Mouse (Mus musculus) hindbrain, embryonic 14.5 days (tissue): ENCODE data around the gene Tpcn1. TPM values are rescaled to one million over a fixed set of nuclear protein-coding genes. Genes with fewer than 3 reads are reported as not detected.

Experiments used
- ATAC-seq: fragments of 200-750 bp; cut with Nextera tagmentation; 2 replicates; pipeline ENCODE4 v1.8.0; 2017; ENCODE audit warnings: moderate number of reproducible peaks, mild to moderate bottlenecking, moderate TSS enrichment, moderate library complexity; ENCODE audit not compliant: low FRiP score
- DNase-seq: peaks from one replicate; pipeline ENCODE4 v3.0.0-alpha.2; 2015; ENCODE audit warnings: low spot score
- H3K27ac ChIP-seq: fragments of 300-500 bp; sonication (generic); 2 replicates; pipeline ENCODE4 v1.5.1; 2014; ENCODE audit warnings: mild to moderate bottlenecking, moderate library complexity
- H3K27me3 ChIP-seq: fragments of 300-500 bp; sonication (generic); 2 replicates; pipeline ENCODE4 v1.6.1; 2014; ENCODE audit warnings: mild to moderate bottlenecking, low read length, mixed read lengths; ENCODE audit not compliant: control insufficient read depth, insufficient read depth
- H3K36me3 ChIP-seq: fragments of 300-500 bp; sonication (generic); replicated peaks from 2 replicates; pipeline ENCODE4 v1.6.1; 2014; ENCODE audit not compliant: control insufficient read depth, insufficient read depth
- H3K4me1 ChIP-seq: fragments of 300-500 bp; sonication (generic); replicated peaks from 2 replicates; pipeline ENCODE4 v1.6.1; 2014; ENCODE audit warnings: antibody characterized with exemption, low read length, mixed read lengths; ENCODE audit not compliant: control insufficient read depth, insufficient read depth
- H3K4me2 ChIP-seq: fragments of 300-500 bp; sonication (generic); replicated peaks from 2 replicates; pipeline ENCODE4 v1.6.1; 2014; ENCODE audit warnings: mild to moderate bottlenecking, moderate library complexity
- H3K4me3 ChIP-seq: fragments of 300-500 bp; sonication (generic); replicated peaks from 2 replicates; pipeline ENCODE4 v1.5.1; 2014; ENCODE audit warnings: mild to moderate bottlenecking, low read length
- H3K9ac ChIP-seq: fragments of 300-500 bp; sonication (generic); 2 replicates; pipeline ENCODE4 v1.6.1; 2014
- H3K9me3 ChIP-seq: fragments of 300-500 bp; sonication (generic); 2 replicates; pipeline ENCODE4 v1.6.1; 2016; ENCODE audit warnings: low read length; ENCODE audit not compliant: control insufficient read depth
- WGBS: fragments of 180-500 bp; shearing (Covaris S2); extraction: QIAGEN DNeasy Blood & Tissue Kit; methylation state at CpG from one replicate; pipeline ENCODE4 v1.1.7; 2014; 5-methylcytosine and 5-hydroxymethylcytosine counted together
- polyA plus RNA-seq: library from polyadenylated mRNA; unstranded; fragments of >200 nt; fragmentation: Nextera tagmentation; extraction: Ambion mirVana; gene quantifications from 2 replicates; pipeline ENCODE4 v1.2.1, GENCODE M21; 2014

The Tpcn1 gene
- polyA plus RNA-seq, 1 experiment from 2014 or later = 15.7 TPM

- H3K4me2 ChIP-seq = no peak overlapping the region
- DNase-seq = no peak
- no peak overlapping the region for H3K9ac ChIP-seq
- H3K27me3 ChIP-seq = no peaks in the 10 kb centered on the region
- 0 out of 2 replicates have a peak, but pooled peaks cover 5% of the 10 kb centered on the region for H3K36me3 ChIP-seq
- ATAC-seq = no peak
- WGBS = 55% methylated on average over 7 of the region's 7 CpGs
- H3K9me3 ChIP-seq = no peaks in the 10 kb centered on the region
- H3K4me1 ChIP-seq = peaks cover 5% of the 10 kb centered on the region; the same call in 1 of the 2 replicates
- no peak overlapping the region for H3K27ac ChIP-seq
- no peak overlapping the region for H3K4me3 ChIP-seq
Observed at GRCm38 (mm10) chr5:120603515-120603914, 15.0 kb upstream of the Tpcn1 start.

DNA sequence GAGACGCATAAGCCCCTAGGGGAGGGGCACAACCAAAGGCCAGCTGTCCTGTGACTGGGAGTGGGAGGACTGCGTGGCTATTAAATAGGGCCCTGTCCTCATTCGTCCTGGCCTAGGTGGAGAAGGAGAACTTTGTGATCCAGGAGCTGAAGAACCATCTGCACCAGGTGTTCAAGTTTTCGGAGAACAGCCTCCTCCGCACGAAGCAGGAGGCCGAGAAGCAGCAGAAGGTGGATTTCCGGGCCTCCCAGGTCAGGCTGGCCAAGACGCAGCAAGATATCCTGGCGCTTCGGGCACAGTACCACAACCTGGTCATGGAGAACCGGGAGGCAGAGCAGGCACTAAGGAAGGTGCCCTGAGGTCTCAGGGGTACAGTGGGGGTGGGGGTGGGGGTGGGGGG, 13.7 kb upstream of the Tpcn1 start:
- peaks cover 5% of the 10 kb centered on the region; the same call in 1 of the 2 replicates for H3K4me1 ChIP-seq
- 89% methylated on average over 12 of the region's 12 CpGs for WGBS
- H3K36me3 ChIP-seq = no peaks in the 10 kb centered on the region
- no peak overlapping the region for H3K27ac ChIP-seq
- H3K9ac ChIP-seq = no peak overlapping the region
- no peak overlapping the region for H3K4me2 ChIP-seq
- ATAC-seq = no peak
- no peak overlapping the region for H3K4me3 ChIP-seq
- H3K27me3 ChIP-seq = no peaks in the 10 kb centered on the region
- no peak for DNase-seq
- no peaks in the 10 kb centered on the region for H3K9me3 ChIP-seq

GRCm38 (mm10) chr5:120600946-120601668, 12.6 kb upstream of the Tpcn1 start:
- DNase-seq = no peak
- WGBS = 53% methylated on average over 11 of the region's 11 CpGs

DNA sequence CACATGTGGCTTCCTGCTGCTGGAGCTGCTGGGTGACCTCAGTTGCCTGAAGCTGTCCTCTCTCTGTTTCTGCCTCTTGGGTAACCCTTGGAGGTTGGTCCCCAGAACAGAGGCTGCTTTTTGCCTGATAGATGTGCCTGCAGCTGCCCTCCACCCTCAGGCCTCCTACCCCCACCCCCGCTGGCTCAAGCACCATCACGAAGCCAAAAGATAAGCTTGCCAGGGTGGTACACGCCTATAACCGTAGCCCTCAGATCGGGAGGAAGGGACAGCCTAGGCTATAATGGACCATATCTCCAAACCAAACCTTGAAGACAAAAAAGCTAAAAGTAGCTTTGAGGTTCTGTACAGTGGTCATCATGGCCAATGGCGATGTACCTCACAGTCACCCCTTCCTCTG, 11.2 kb upstream of the Tpcn1 start:
- Histone ChIP-seq H3K27me3 (no peaks in the 10 kb centered on the region), H3K4me3 (no peak overlapping the region), H3K36me3 (no peaks in the 10 kb centered on the region), H3K4me1 (no peaks in the 10 kb centered on the region), H3K9ac (no peak overlapping the region), H3K9me3 (no peaks in the 10 kb centered on the region), H3K27ac (no peak overlapping the region), H3K4me2 (no peak overlapping the region)
- DNase-seq = no peak
- no peak for ATAC-seq
- 94% methylated on average over 6 of the region's 6 CpGs for WGBS

More at GRCm38 (mm10) chr5:120600946-120601668, 12.6 kb upstream of the Tpcn1 start:
- Histone ChIP-seq H3K4me2 (no peak overlapping the region), H3K27ac (no peak overlapping the region), H3K9me3 (no peaks in the 10 kb centered on the region), H3K27me3 (no peaks in the 10 kb centered on the region), H3K9ac (no peak overlapping the region), H3K4me1 (peaks cover 5% of the 10 kb centered on the region; the same call in 1 of the 2 replicates), H3K36me3 (no peaks in the 10 kb centered on the region), H3K4me3 (no peak overlapping the region)
- ATAC-seq = no peak

GRCm38 (mm10) chr5:120594485-120594884, 6.0 kb upstream of the Tpcn1 start:
- Histone ChIP-seq H3K27me3 (no peaks in the 10 kb centered on the region), H3K9me3 (no peaks in the 10 kb centered on the region), H3K4me3 (no peak overlapping the region), H3K9ac (no peak overlapping the region), H3K4me1 (no peaks in the 10 kb centered on the region), H3K4me2 (no peak overlapping the region), H3K36me3 (no peaks in the 10 kb centered on the region), H3K27ac (no peak overlapping the region)
- no peak for DNase-seq
- WGBS = 85% methylated on average over 6 of the region's 6 CpGs
- no peak for ATAC-seq

DNA sequence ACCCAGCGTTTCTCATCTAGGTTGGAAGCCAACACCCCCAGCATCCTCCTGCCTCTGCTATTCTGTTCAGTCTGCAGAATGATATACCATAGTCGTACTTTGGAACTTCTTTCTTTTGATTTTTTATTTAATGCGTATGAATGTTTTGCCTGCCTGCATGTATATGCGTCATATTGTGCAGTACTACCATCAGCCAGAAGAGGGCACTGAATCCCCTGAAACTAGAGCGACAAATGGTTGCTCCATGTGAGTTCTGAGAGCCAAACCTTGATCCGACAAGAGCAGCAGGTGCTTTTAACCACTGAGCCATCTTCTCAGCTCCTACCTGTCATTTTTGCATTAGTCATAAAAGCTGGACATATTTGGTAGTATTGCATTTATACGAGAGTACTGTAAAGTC, 3.7 kb upstream of the Tpcn1 start:
- no peak overlapping the region for H3K27ac ChIP-seq
- H3K4me3 ChIP-seq = no peak overlapping the region
- H3K36me3 ChIP-seq = no peaks in the 10 kb centered on the region
- ATAC-seq (no peak), DNase-seq (no peak)
- peaks cover 15% of the 10 kb centered on the region for H3K4me1 ChIP-seq
- 71% methylated on average over 7 of the region's 7 CpGs for WGBS
- H3K4me2 ChIP-seq = no peak overlapping the region
- no peaks in the 10 kb centered on the region for H3K9me3 ChIP-seq
- H3K27me3 ChIP-seq = no peaks in the 10 kb centered on the region
- H3K9ac ChIP-seq = no peak overlapping the region

GRCm38 (mm10) chr5:120590356-120591010, 2.0 kb upstream of the Tpcn1 start:
- ATAC-seq (no peak), DNase-seq (no peak)
- Histone ChIP-seq H3K9me3 (no peaks in the 10 kb centered on the region), H3K4me2 (no peak overlapping the region), H3K4me1 (peaks cover 18% of the 10 kb centered on the region), H3K9ac (no peak overlapping the region), H3K27ac (no peak overlapping the region), H3K4me3 (no peak overlapping the region), H3K36me3 (no peaks in the 10 kb centered on the region), H3K27me3 (no peaks in the 10 kb centered on the region)
- WGBS = 77% methylated on average over 16 of the region's 16 CpGs

- 2% methylated on average over 29 of the region's 29 CpGs for WGBS
- Histone ChIP-seq H3K9me3 (no peaks in the 10 kb centered on the region), H3K4me2 (peak overlapping the region; percentile 99), H3K36me3 (peaks cover 14% of the 10 kb centered on the region; the same call in 1 of the 2 replicates), H3K27me3 (no peaks in the 10 kb centered on the region), H3K4me1 (peaks cover 18% of the 10 kb centered on the region), H3K9ac (peak overlapping the region; percentile 92), H3K27ac (peak overlapping the region; percentile 80), H3K4me3 (peak overlapping the region; percentile 90)
- DNase-seq (no peak), ATAC-seq (no peak; the same call in 1 of the 2 replicates)
Observed at GRCm38 (mm10) chr5:120587940-120588568, 419 bp downstream of the Tpcn1 start.

GRCm38 (mm10) chr5:120587616-120587926, 902 bp downstream of the Tpcn1 start:
- Histone ChIP-seq H3K9me3 (no peaks in the 10 kb centered on the region), H3K4me1 (peaks cover 18% of the 10 kb centered on the region), H3K27me3 (no peaks in the 10 kb centered on the region), H3K9ac (0 out of 2 replicates have a peak overlapping the region, but pooled peaks have one; percentile 92), H3K4me2 (peak overlapping the region; percentile 99), H3K27ac (no peak overlapping the region), H3K4me3 (peak overlapping the region; percentile 90), H3K36me3 (peaks cover 14% of the 10 kb centered on the region; the same call in 1 of the 2 replicates)
- 35% methylated on average over 9 of the region's 9 CpGs for WGBS
- peak; percentile 24 for DNase-seq
- no peak for ATAC-seq
